Mouse (Mus musculus): ENCODE results near the gene Nol9. TPM values are rescaled to one million over a fixed set of nuclear protein-coding genes. Genes with fewer than 3 reads are reported as not detected.

Nol9 gene
- total RNA-seq, 1 experiment = 70.1 TPM

DNA sequence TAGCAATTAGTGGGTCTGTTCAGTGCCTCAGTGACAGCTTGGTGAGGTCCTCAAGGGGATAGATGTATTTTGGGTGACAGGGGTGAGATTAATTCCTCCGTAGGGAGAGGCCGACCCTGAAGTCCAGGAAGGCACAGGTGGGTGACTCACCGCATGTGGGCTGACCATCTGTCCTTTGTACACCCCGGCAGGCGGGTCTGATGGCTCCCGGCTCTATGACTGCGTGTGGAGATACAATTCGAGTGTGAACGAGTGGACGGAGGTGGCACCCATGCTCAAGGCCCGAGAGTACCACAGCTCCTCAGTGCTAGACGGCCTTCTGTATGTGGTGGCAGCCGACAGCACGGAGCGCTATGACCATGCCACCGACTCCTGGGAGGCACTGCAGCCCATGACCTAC, 27.0 kb upstream of the Nol9 start:
- in situ Hi-C loops (cut with MboI; ENCODE audit: low sequenced_read_pairs in 2 of 2, unreplicated experiment in 2 of 2) = no loop called here
- no peak for DNase-seq (ENCODE audit: low read depth, low spot score)
- Histone ChIP-seq H3K27ac (ENCODE audit: insufficient read depth, low read depth, low read length, poor library complexity, severe bottlenecking) (no peak overlapping the region), H3K4me3 (ENCODE audit: insufficient read depth in 1 of 2, low read depth in 1 of 2, low read length in 2 of 2, poor library complexity in 1 of 2, severe bottlenecking in 1 of 2) (no peak overlapping the region), H3K4me1 (ENCODE audit: control insufficient read depth in 2 of 2, insufficient read depth in 2 of 2, low read length in 2 of 2, poor library complexity in 1 of 2) (peaks cover 0 to 18% of the 10 kb centered on the region in 2 experiments; a peak in 3 of 4 replicates), H3K9me3 (ENCODE audit: control insufficient read depth, insufficient read depth, low read depth, low read length) (no peaks in the 10 kb centered on the region), H3K9ac (ENCODE audit: insufficient read depth, low read depth, low read length, poor library complexity, severe bottlenecking) (no peak overlapping the region), H3K36me3 (ENCODE audit: control insufficient read depth, insufficient read depth, low read length, poor library complexity, severe bottlenecking) (peaks cover 56% of the 10 kb centered on the region)
- TF ChIP-seq HCFC1 (IDR thresholded peaks at IDR 0.05; ENCODE audit: borderline replicate concordance, insufficient read depth, low read length) = no peak
- TF ChIP-seq ZC3H11A (IDR thresholded peaks at IDR 0.05; ENCODE audit: borderline replicate concordance, low read depth, low read length) = no peak

DNA sequence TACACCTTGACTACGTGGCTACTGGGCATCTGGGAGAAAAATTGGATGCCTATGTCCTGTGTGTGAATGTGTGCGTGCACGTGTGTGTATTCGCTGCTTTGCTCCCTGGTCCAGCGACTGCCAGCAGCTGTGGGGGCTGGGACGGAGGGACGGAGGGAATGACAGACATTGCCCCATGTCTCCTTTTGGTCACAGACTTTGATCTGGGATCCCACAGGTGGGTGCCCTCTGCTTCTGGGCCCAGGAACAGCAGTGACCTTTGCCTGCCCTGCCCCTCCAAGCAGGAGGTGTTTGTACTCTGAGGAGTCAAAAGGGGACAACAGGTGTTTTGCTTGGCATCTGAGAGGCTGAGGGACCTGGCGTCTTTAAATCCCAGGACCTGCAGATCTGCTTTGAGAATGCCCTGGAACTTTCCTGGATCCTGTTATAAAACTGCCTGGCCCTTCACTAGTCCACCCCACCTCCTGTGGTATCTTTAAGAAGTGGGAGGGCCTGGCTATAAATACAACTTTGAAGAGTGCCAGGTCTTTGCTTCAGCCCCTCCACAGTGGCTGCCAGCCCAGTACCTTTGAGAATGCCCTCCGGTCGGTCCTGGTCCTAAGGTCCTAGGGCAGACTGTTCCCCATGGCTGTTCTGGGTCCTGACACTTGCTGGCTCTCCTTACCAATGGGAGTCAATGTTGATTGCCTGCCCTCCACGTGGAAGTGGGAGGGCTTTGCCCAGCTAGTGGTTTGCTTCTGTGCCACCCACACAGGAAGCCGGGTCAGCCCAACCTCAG, 25.9 kb upstream of the Nol9 start:
- TF ChIP-seq HCFC1 (IDR thresholded peaks at IDR 0.05; ENCODE audit: borderline replicate concordance, insufficient read depth, low read length) = no peak
- no peak for TF ChIP-seq MAFK (IDR thresholded peaks at IDR 0.05; ENCODE audit: insufficient read depth, low read depth, low read length)
- TF ChIP-seq ZNF384 (IDR thresholded peaks at IDR 0.05; ENCODE audit: low read depth, low read length) = no peak
- TF ChIP-seq ZC3H11A (IDR thresholded peaks at IDR 0.05; ENCODE audit: borderline replicate concordance, low read depth, low read length) = no peak
- TF ChIP-seq CHD2 (IDR thresholded peaks at IDR 0.05; ENCODE audit: low read depth, low read length) = no peak
- no peak for DNase-seq (ENCODE audit: low read depth, low spot score)
- H3K36me3 ChIP-seq (ENCODE audit: control insufficient read depth, insufficient read depth, low read length, poor library complexity, severe bottlenecking) = peaks cover 57% of the 10 kb centered on the region
- H3K4me3 ChIP-seq (ENCODE audit: insufficient read depth in 1 of 2, low read depth in 1 of 2, low read length in 2 of 2, poor library complexity in 1 of 2, severe bottlenecking in 1 of 2) = no peak overlapping the region
- no peak overlapping the region for H3K9ac ChIP-seq (ENCODE audit: insufficient read depth, low read depth, low read length, poor library complexity, severe bottlenecking)
- no peaks in the 10 kb centered on the region for H3K9me3 ChIP-seq (ENCODE audit: control insufficient read depth, insufficient read depth, low read depth, low read length)
- no peak overlapping the region for H3K27ac ChIP-seq (ENCODE audit: insufficient read depth, low read depth, low read length, poor library complexity, severe bottlenecking)
- in situ Hi-C loops (cut with MboI; ENCODE audit: low sequenced_read_pairs in 2 of 2, unreplicated experiment in 2 of 2) = no loop called here
- peaks cover 0 to 14% of the 10 kb centered on the region in 2 experiments; a peak in 2 of 4 replicates for H3K4me1 ChIP-seq (ENCODE audit: control insufficient read depth in 2 of 2, insufficient read depth in 2 of 2, low read length in 2 of 2, poor library complexity in 1 of 2)

DNA sequence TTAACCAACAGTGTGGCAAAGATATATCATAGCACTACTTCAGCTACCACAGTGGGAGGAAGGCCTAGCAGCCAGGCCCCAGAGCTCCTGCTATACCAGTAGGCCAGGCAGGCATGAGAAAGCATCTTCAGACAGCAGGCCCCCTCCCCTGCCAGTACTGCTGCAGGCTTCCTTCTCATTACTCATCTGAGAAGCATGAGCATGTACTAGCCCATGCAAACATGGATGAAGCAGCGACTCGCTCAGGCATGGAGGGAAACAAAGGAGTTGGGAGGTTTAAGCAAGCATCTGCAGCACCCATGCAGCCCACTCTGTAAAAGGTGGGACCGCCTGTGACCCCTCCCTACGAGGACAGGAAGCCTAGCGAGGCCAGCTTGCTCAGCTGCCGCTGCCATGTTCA, 20.0 kb upstream of the Nol9 start:
- TF ChIP-seq CHD2 (IDR thresholded peaks at IDR 0.05; ENCODE audit: low read depth, low read length) = no peak
- no peak for TF ChIP-seq ZNF384 (IDR thresholded peaks at IDR 0.05; ENCODE audit: low read depth, low read length)
- TF ChIP-seq ZC3H11A (IDR thresholded peaks at IDR 0.05; ENCODE audit: borderline replicate concordance, low read depth, low read length) = no peak
- no peak for TF ChIP-seq MAFK (IDR thresholded peaks at IDR 0.05; ENCODE audit: insufficient read depth, low read depth, low read length)
- no peak for TF ChIP-seq HCFC1 (IDR thresholded peaks at IDR 0.05; ENCODE audit: borderline replicate concordance, insufficient read depth, low read length)
- no peak for DNase-seq (ENCODE audit: low read depth, low spot score)
- in situ Hi-C loops (cut with MboI; ENCODE audit: low sequenced_read_pairs in 2 of 2, unreplicated experiment in 2 of 2) = no loop called here
- H3K4me1 ChIP-seq (ENCODE audit: control insufficient read depth in 2 of 2, insufficient read depth in 2 of 2, low read length in 2 of 2, poor library complexity in 1 of 2) = peaks cover 0 to 14% of the 10 kb centered on the region in 2 experiments; a peak in 1 of 4 replicates
- peaks cover 65% of the 10 kb centered on the region for H3K36me3 ChIP-seq (ENCODE audit: control insufficient read depth, insufficient read depth, low read length, poor library complexity, severe bottlenecking)
- no peak overlapping the region for H3K4me3 ChIP-seq (ENCODE audit: insufficient read depth in 1 of 2, low read depth in 1 of 2, low read length in 2 of 2, poor library complexity in 1 of 2, severe bottlenecking in 1 of 2)
- H3K9ac ChIP-seq (ENCODE audit: insufficient read depth, low read depth, low read length, poor library complexity, severe bottlenecking) = no peak overlapping the region
- H3K9me3 ChIP-seq (ENCODE audit: control insufficient read depth, insufficient read depth, low read depth, low read length) = no peaks in the 10 kb centered on the region
- no peak overlapping the region for H3K27ac ChIP-seq (ENCODE audit: insufficient read depth, low read depth, low read length, poor library complexity, severe bottlenecking)

DNA sequence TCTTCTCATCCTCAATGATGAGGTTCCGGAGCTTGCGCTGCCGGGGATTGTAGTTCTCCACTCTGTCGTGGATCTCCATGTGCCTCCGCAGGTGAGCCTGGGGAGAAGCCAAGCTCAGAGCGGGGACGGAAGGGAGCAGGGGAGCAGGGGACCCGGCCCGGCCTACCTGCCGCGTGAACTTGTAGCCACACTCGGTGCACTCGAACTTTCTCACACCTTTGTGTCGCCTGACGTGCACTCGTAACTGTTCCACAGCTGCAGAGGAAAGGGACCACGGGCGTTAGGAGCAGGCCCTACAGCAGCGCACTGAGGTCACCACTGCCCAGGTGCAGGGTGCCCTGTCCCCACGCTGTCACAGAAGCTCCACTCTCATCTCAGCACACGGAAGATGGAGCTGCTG, 19.1 kb upstream of the Nol9 start:
- no peaks in the 10 kb centered on the region for H3K9me3 ChIP-seq (ENCODE audit: control insufficient read depth, insufficient read depth, low read depth, low read length)
- no peak for DNase-seq (ENCODE audit: low read depth, low spot score)
- no peak overlapping the region for H3K27ac ChIP-seq (ENCODE audit: insufficient read depth, low read depth, low read length, poor library complexity, severe bottlenecking)
- no peak overlapping the region for H3K4me3 ChIP-seq (ENCODE audit: insufficient read depth in 1 of 2, low read depth in 1 of 2, low read length in 2 of 2, poor library complexity in 1 of 2, severe bottlenecking in 1 of 2)
- TF ChIP-seq ZNF384 (IDR thresholded peaks at IDR 0.05; ENCODE audit: low read depth, low read length) (no peak), HCFC1 (IDR thresholded peaks at IDR 0.05; ENCODE audit: borderline replicate concordance, insufficient read depth, low read length) (no peak), MAFK (IDR thresholded peaks at IDR 0.05; ENCODE audit: insufficient read depth, low read depth, low read length) (no peak), CHD2 (IDR thresholded peaks at IDR 0.05; ENCODE audit: low read depth, low read length) (no peak), ZC3H11A (IDR thresholded peaks at IDR 0.05; ENCODE audit: borderline replicate concordance, low read depth, low read length) (no peak)
- H3K9ac ChIP-seq (ENCODE audit: insufficient read depth, low read depth, low read length, poor library complexity, severe bottlenecking) = no peak overlapping the region
- in situ Hi-C loops (cut with MboI; ENCODE audit: low sequenced_read_pairs in 2 of 2, unreplicated experiment in 2 of 2) = no loop called here
- H3K4me1 ChIP-seq (ENCODE audit: control insufficient read depth in 2 of 2, insufficient read depth in 2 of 2, low read length in 2 of 2, poor library complexity in 1 of 2) = peaks cover 0 to 14% of the 10 kb centered on the region in 2 experiments; a peak in 1 of 4 replicates
- H3K36me3 ChIP-seq (ENCODE audit: control insufficient read depth, insufficient read depth, low read length, poor library complexity, severe bottlenecking) = peaks cover 58% of the 10 kb centered on the region
